Mouse (Mus musculus) mouse embryonic stem cell (cell line): ENCODE measurements around the gene Mpi.

Source experiments
- in situ Hi-C, 2 experiments: fragments of 300-500 bp; cut with MboI; formaldehyde crosslinking; loops; 1 replicate in 1 of 2; 3 replicates in 1 of 2; pipeline ENCODE4 v1.14.3; 2019 to 2020; ENCODE audit warnings: low sequenced_read_pairs in 2 of 2, low pct_unique_long_range_greater_than_20kb in 1 of 2, mixed read lengths in 1 of 2; ENCODE audit not compliant: unreplicated experiment in 1 of 2

The Mpi gene

DNA sequence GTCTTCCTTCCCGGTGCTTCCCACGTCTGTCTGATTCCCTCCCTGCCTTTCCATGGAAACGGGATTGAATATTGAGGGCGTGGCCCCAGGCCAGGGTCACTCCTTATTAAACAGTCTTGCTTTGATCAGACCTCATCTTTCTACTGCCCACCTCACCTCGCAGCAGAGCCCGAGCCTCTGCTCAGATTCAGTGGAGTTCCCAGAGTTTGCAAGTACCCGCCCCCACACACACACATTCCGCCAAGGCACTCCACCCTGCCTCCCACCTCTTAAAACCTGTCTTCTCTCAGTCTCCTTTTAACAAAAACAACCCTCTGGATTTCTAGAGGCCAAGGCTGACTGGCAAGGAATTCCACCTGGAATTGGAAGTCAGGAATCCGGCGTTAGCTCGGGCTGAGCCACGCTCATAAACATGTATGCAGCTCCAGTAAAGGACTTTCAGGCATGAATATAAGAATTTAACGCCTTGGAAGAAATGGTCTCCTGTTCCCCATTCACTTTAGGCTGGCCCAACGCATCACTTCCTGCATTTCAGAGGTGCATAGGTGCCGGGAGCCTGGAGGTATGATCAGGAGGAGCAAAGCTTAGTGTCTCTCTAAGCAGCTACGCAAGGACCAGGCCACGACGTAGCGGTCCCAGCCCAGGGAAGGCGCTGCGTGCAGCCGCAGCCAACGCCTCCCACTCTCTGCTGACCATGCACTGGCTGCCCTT is 49.5 kb downstream of the Mpi start:
- in situ Hi-C loops, result loop anchor here in 1 of 2 experiments (25.0 kb wide), 1 partner anchor 759 kb away; the partner anchor contains the start of gene Stoml1

DNA sequence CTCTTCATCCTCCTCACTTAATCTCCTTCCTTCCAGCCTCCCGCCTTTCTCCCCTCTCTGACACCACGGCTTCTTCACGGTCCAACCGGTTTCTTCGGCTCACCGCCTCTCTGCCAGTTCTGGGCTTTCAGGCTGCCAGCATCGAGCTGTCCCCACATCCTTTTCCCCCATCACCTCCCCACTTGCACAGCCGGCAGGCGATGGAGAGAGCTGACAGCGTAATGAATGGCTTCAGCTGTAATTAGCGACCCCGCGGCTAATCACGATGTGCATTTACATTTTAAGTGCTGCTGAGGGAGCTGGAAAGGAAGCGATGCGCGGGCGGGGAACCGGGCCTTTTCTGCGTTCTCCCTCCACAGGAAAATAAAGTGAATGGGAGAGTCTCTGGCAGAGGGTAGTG is 50.7 kb downstream of the Mpi start:
- in situ Hi-C loops, result loop anchor here in 1 of 2 experiments (25.0 kb wide), 1 partner anchor 760 kb away; the partner anchor contains the start of gene Stoml1

DNA sequence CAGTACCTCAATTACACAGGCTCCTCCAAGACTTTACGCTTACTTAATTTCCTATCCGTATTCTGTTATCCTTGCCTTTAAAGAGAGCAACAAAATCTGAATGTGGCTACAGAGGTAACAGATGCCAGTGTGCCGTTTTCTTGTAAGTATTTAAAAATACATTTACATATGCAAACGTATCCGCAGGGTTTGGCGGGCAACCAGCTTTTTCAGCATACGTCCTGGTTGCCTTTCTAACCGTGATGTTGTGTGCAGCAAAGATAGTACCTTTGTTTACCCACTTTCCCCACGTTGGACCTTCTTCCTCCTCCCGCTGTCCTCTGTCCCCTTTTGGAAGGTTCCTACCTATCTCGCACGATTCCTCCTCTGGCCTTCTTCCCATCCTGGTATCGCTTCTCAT is 51.1 kb downstream of the Mpi start:
- in situ Hi-C loops, result loop anchor here in 1 of 2 experiments (25.0 kb wide), 1 partner anchor 761 kb away; the partner anchor contains the start of gene Stoml1

DNA sequence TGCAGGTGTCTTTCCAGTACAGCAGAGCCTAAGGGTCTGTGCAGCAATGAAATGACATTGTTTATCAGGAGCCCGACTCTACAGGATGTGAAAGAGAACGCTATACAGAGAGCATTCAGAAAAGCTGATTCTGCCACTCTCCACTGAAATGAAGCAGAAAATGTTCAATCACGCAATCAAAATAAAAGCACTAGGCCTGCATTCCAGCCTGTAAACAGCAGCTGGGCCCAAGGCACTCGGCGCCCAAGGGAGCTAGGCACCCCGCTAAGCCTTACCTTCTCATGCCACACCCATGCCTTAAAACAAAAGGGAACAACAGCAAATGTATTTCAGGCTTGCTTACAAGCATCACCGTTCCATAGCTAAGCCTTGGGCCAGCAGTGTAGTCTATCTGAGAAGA is 54.0 kb downstream of the Mpi start:
- in situ Hi-C loops, result no loop called here

DNA sequence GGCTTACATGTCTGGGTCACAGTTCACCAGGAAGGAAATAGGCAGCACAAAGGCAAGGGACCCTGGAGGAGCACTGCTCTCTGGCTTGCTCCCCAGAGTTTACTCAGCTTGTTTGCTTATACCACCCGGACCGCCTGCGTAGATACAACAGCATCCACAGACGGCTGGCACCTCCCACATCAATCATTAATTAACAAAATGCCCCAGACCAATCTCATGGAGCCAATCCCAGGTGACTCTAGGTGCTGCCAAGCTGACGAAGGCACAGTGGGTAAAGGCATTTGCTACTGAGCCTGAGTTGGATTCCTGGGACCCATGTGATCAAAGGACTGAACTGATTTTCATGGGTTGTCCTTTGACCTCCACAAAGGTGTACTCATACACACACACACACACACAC is 55.3 kb downstream of the Mpi start:
- in situ Hi-C loops, result no loop called here

DNA sequence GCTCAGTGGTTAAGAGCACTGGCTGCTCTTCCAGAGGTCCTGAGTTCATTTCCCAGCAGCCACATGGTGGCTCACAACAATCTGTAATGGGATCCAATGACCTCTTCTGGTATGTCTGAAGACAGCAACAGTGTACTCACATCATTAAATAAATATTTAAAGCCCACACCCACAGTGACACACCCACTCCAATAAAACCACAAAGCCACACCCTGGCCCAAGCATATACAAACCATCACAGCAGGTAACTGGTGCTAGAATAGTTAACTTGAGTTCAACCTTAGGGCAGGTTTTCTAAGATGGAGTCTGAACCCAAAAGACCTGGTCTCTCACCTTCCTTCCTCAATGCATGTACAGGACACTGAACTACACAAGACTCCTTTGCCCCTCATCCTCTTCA is 57.6 kb downstream of the Mpi start:
- in situ Hi-C loops, result no loop called here
